Mouse (Mus musculus) neural tube, embryonic 12.5 days (tissue): ENCODE measurements at regions not wholly inside any gene's neighbourhood (a gene's known extent, or its start where the extent isn't known, plus 50 kb on each side); places are given as distances from the start of the nearest gene placed in this dataset.

Experiments used
- ATAC-seq: fragments of 200-750 bp; cut with Nextera tagmentation; 2 replicates; pipeline ENCODE4 v1.8.0; 2017; ENCODE audit warnings: low read depth, mild to moderate bottlenecking, moderate TSS enrichment, moderate library complexity; ENCODE audit not compliant: low FRiP score
- H3K27ac ChIP-seq: fragments of 300-500 bp; sonication (generic); 2 replicates; pipeline ENCODE4 v1.5.1; 2016
- H3K27me3 ChIP-seq: fragments of 300-500 bp; sonication (generic); replicated peaks from 2 replicates; pipeline ENCODE4 v1.6.1; 2016; ENCODE audit warnings: mild to moderate bottlenecking
- H3K36me3 ChIP-seq: fragments of 300-500 bp; sonication (generic); 2 replicates; pipeline ENCODE4 v1.6.1; 2016; ENCODE audit warnings: mild to moderate bottlenecking
- H3K4me1 ChIP-seq: fragments of 300-500 bp; sonication (generic); 2 replicates; pipeline ENCODE4 v1.6.1; 2016
- H3K4me2 ChIP-seq: fragments of 300-500 bp; sonication (generic); replicated peaks from 2 replicates; pipeline ENCODE4 v1.6.1; 2016; ENCODE audit warnings: mild to moderate bottlenecking
- H3K4me3 ChIP-seq: fragments of 300-500 bp; sonication (generic); 2 replicates; pipeline ENCODE4 v1.5.1; 2016
- H3K9ac ChIP-seq: fragments of 300-500 bp; sonication (generic); 2 replicates; pipeline ENCODE4 v1.6.1; 2016; ENCODE audit warnings: mild to moderate bottlenecking
- H3K9me3 ChIP-seq: fragments of 300-500 bp; sonication (generic); 2 replicates; pipeline ENCODE4 v1.6.1; 2016; ENCODE audit warnings: mild to moderate bottlenecking
- WGBS: fragments of 180-500 bp; shearing (Covaris S2); methylation state at CpG from one replicate; pipeline ENCODE4 v1.1.7; 2016; 5-methylcytosine and 5-hydroxymethylcytosine counted together

- H3K27ac ChIP-seq = no peak overlapping the region
- H3K4me2 ChIP-seq = no peak overlapping the region
- H3K9me3 ChIP-seq = no peaks in the 10 kb centered on the region
- H3K4me3 ChIP-seq = no peak overlapping the region
- no peaks in the 10 kb centered on the region for H3K4me1 ChIP-seq
- no peak overlapping the region for H3K9ac ChIP-seq
- no peaks in the 10 kb centered on the region for H3K27me3 ChIP-seq
- 77% methylated on average over 2 of the region's 2 CpGs for WGBS
- H3K36me3 ChIP-seq = no peaks in the 10 kb centered on the region
- no peak for ATAC-seq
Observed at GRCm38 (mm10) chr13:31107434-31107833, 133.4 kb downstream of the Gm5447 start.

GRCm38 (mm10) chr13:31109231-31109630 is 135.2 kb downstream of the Gm5447 start:
- H3K9me3 ChIP-seq = no peaks in the 10 kb centered on the region
- no peak overlapping the region for H3K4me3 ChIP-seq
- no peak overlapping the region for H3K27ac ChIP-seq
- H3K27me3 ChIP-seq = no peaks in the 10 kb centered on the region
- no peak overlapping the region for H3K9ac ChIP-seq
- WGBS = 81% methylated on average over 2 of the region's 2 CpGs
- H3K4me1 ChIP-seq = no peaks in the 10 kb centered on the region
- no peaks in the 10 kb centered on the region for H3K36me3 ChIP-seq
- H3K4me2 ChIP-seq = no peak overlapping the region
- ATAC-seq = no peak

GRCm38 (mm10) chr13:31122689-31123088 is 148.7 kb downstream of the Gm5447 start:
- no peak for ATAC-seq
- no peaks in the 10 kb centered on the region for H3K4me1 ChIP-seq
- H3K4me2 ChIP-seq = no peak overlapping the region
- H3K27me3 ChIP-seq = no peaks in the 10 kb centered on the region
- H3K36me3 ChIP-seq = no peaks in the 10 kb centered on the region
- H3K27ac ChIP-seq = no peak overlapping the region
- H3K9ac ChIP-seq = no peak overlapping the region
- H3K9me3 ChIP-seq = no peaks in the 10 kb centered on the region
- no peak overlapping the region for H3K4me3 ChIP-seq
- WGBS = 80% methylated on average over 2 of the region's 2 CpGs

- Histone ChIP-seq H3K4me1 (no peaks in the 10 kb centered on the region), H3K4me2 (no peak overlapping the region), H3K9ac (no peak overlapping the region), H3K27me3 (no peaks in the 10 kb centered on the region), H3K9me3 (no peaks in the 10 kb centered on the region), H3K36me3 (no peaks in the 10 kb centered on the region), H3K4me3 (no peak overlapping the region), H3K27ac (no peak overlapping the region)
- 23% methylated on average over 4 of the region's 4 CpGs for WGBS
- no peak for ATAC-seq
Observed at GRCm38 (mm10) chr13:31124547-31125216, 150.7 kb downstream of the Gm5447 start.

GRCm38 (mm10) chr13:31132501-31132900 is 158.5 kb downstream of the Gm5447 start:
- Histone ChIP-seq H3K4me2 (no peak overlapping the region), H3K27ac (no peak overlapping the region), H3K36me3 (no peaks in the 10 kb centered on the region), H3K9me3 (no peaks in the 10 kb centered on the region), H3K9ac (no peak overlapping the region), H3K4me1 (no peaks in the 10 kb centered on the region), H3K4me3 (no peak overlapping the region), H3K27me3 (no peaks in the 10 kb centered on the region)
- WGBS = 90% methylated on average over 5 of the region's 5 CpGs
- ATAC-seq = no peak

GRCm38 (mm10) chr13:31139686-31140085 is 165.7 kb downstream of the Gm5447 start:
- Histone ChIP-seq H3K36me3 (no peaks in the 10 kb centered on the region), H3K4me2 (no peak overlapping the region), H3K4me3 (no peak overlapping the region), H3K4me1 (no peaks in the 10 kb centered on the region), H3K9me3 (no peaks in the 10 kb centered on the region), H3K27me3 (no peaks in the 10 kb centered on the region), H3K9ac (no peak overlapping the region), H3K27ac (no peak overlapping the region)
- no peak for ATAC-seq
- 86% methylated on average over 3 of the region's 3 CpGs for WGBS

- H3K4me2 ChIP-seq = no peak overlapping the region
- WGBS = 79% methylated on average over 1 of the region's 1 CpGs
- H3K4me3 ChIP-seq = no peak overlapping the region
- no peaks in the 10 kb centered on the region for H3K36me3 ChIP-seq
- ATAC-seq = no peak
- H3K9me3 ChIP-seq = no peaks in the 10 kb centered on the region
- no peaks in the 10 kb centered on the region for H3K4me1 ChIP-seq
- no peak overlapping the region for H3K9ac ChIP-seq
- H3K27me3 ChIP-seq = no peaks in the 10 kb centered on the region
- H3K27ac ChIP-seq = no peak overlapping the region
Observed at GRCm38 (mm10) chr13:31147323-31147722, 173.3 kb downstream of the Gm5447 start.

GRCm38 (mm10) chr13:31154066-31154465 is 180.1 kb downstream of the Gm5447 start:
- Histone ChIP-seq H3K4me1 (no peaks in the 10 kb centered on the region), H3K4me3 (no peak overlapping the region), H3K27me3 (no peaks in the 10 kb centered on the region), H3K9ac (no peak overlapping the region), H3K27ac (no peak overlapping the region), H3K36me3 (no peaks in the 10 kb centered on the region), H3K9me3 (no peaks in the 10 kb centered on the region), H3K4me2 (no peak overlapping the region)
- ATAC-seq = no peak
- WGBS = 61% methylated on average over 3 of the region's 3 CpGs

GRCm38 (mm10) chr13:31163878-31164495 is 190.0 kb downstream of the Gm5447 start:
- Histone ChIP-seq H3K4me2 (no peak overlapping the region), H3K27ac (no peak overlapping the region), H3K9ac (no peak overlapping the region), H3K36me3 (no peaks in the 10 kb centered on the region), H3K27me3 (no peaks in the 10 kb centered on the region), H3K4me3 (no peak overlapping the region), H3K9me3 (no peaks in the 10 kb centered on the region), H3K4me1 (no peaks in the 10 kb centered on the region)
- 77% methylated on average over 6 of the region's 6 CpGs for WGBS
- peak; percentile 81 for ATAC-seq

- H3K27me3 ChIP-seq = no peaks in the 10 kb centered on the region
- H3K36me3 ChIP-seq = no peaks in the 10 kb centered on the region
- no peak for ATAC-seq
- H3K4me2 ChIP-seq = no peak overlapping the region
- no peak overlapping the region for H3K4me3 ChIP-seq
- no peak overlapping the region for H3K9ac ChIP-seq
- H3K4me1 ChIP-seq = no peaks in the 10 kb centered on the region
- H3K9me3 ChIP-seq = no peaks in the 10 kb centered on the region
- no peak overlapping the region for H3K27ac ChIP-seq
- WGBS = 72% methylated on average over 5 of the region's 5 CpGs
Observed at GRCm38 (mm10) chr13:31166286-31166685, 192.3 kb downstream of the Gm5447 start.

- H3K4me3 ChIP-seq = no peak overlapping the region
- no peak overlapping the region for H3K4me2 ChIP-seq
- H3K9ac ChIP-seq = no peak overlapping the region
- no peaks in the 10 kb centered on the region for H3K27me3 ChIP-seq
- WGBS = 89% methylated on average over 2 of the region's 2 CpGs
- no peak for ATAC-seq
- no peaks in the 10 kb centered on the region for H3K4me1 ChIP-seq
- no peaks in the 10 kb centered on the region for H3K9me3 ChIP-seq
- H3K27ac ChIP-seq = no peak overlapping the region
- H3K36me3 ChIP-seq = no peaks in the 10 kb centered on the region
Observed at GRCm38 (mm10) chr13:31168854-31169253, 194.8 kb downstream of the Gm5447 start.

GRCm38 (mm10) chr13:31171751-31172150 is 197.7 kb downstream of the Gm5447 start:
- Histone ChIP-seq H3K27ac (no peak overlapping the region), H3K4me1 (no peaks in the 10 kb centered on the region), H3K9ac (no peak overlapping the region), H3K27me3 (no peaks in the 10 kb centered on the region), H3K4me2 (no peak overlapping the region), H3K9me3 (no peaks in the 10 kb centered on the region), H3K4me3 (no peak overlapping the region), H3K36me3 (no peaks in the 10 kb centered on the region)
- ATAC-seq = no peak
- WGBS = 93% methylated on average over 2 of the region's 2 CpGs

- H3K4me2 ChIP-seq = no peak overlapping the region
- H3K36me3 ChIP-seq = no peaks in the 10 kb centered on the region
- H3K4me1 ChIP-seq = no peaks in the 10 kb centered on the region
- no peak for ATAC-seq
- no peak overlapping the region for H3K4me3 ChIP-seq
- 95% methylated on average over 5 of the region's 5 CpGs for WGBS
- H3K27ac ChIP-seq = no peak overlapping the region
- no peaks in the 10 kb centered on the region for H3K27me3 ChIP-seq
- no peak overlapping the region for H3K9ac ChIP-seq
- no peaks in the 10 kb centered on the region for H3K9me3 ChIP-seq
Observed at GRCm38 (mm10) chr13:31172580-31172979, 198.6 kb downstream of the Gm5447 start.
